Mouse (Mus musculus): Measurements from ENCODE around the gene F2rl3. TPM values are rescaled to one million over a fixed set of nuclear protein-coding genes. Genes with fewer than 3 reads are reported as not detected.

Gene F2rl3
- total and polyA plus RNA-seq, 3 experiments = 0.08 to 0.11 TPM; not detected in 1

DNA sequence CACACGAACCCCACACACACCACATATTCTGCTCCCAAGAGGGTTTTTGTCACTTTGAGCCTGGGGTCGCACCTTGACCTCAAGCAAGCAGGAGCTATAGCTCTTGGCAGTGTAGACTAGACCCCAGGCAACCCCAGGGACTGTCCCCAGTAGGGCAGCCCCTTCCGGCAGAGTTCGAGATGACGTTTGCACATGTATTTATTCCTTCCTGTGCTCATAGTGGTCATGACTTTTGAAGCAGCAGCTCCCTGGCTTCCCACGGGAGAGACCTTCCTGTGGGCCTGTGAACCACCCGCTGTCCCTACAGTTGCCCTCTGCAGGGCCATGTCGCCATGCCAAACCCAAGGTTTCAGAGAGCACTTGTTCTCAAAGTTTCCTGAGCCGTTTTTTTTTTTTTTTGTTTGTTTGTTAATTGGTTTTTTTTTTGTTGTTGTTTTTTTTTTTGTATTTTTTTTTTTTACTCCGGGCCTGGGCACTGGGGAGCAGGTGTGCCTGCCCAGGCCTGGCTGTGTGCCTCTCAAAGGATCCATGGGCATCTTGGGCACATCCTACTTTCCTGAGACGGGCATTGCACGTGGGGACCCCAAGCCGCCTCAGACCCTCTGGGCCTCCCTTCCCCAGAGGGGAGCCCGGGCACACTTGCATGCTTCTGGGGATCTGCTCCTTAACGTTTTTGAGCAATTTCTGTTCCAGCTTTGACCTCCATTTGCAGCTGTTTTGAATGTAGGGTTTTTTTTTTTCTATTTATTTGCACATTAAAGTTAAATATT, 4.1 kb upstream of the F2rl3 start:
- TF ChIP-seq GABPA (IDR thresholded peaks at IDR 0.05; ENCODE audit: low read depth, low read length) (no peak), HCFC1 (IDR thresholded peaks at IDR 0.05; ENCODE audit: low read depth, low read length) (no peak), SMC3 (IDR thresholded peaks at IDR 0.05; ENCODE audit: low read depth, low read length) (no peak), NRF1 (IDR thresholded peaks at IDR 0.05; ENCODE audit: insufficient read depth, low read depth, low read length, poor library complexity, severe bottlenecking) (no peak), MYB (IDR thresholded peaks at IDR 0.05; ENCODE audit: low read depth, low read length) (no peak), POLR2AphosphoS2 (IDR thresholded peaks at IDR 0.05; ENCODE audit: low read length) (no peak), TCF12 (IDR thresholded peaks at IDR 0.05; ENCODE audit: low read depth, low read length) (no peak), KAT2A (conservative IDR thresholded peaks at IDR 0.05; ENCODE audit: low read depth, low read length) (no peak), ETS1 (IDR thresholded peaks at IDR 0.05; ENCODE audit: low read depth, low read length) (no peak), SIN3A (IDR thresholded peaks at IDR 0.05; ENCODE audit: low read length) (no peak), USF2 (IDR thresholded peaks at IDR 0.05; ENCODE audit: borderline replicate concordance in 1 of 2, insufficient read depth in 1 of 2, low read depth in 1 of 2, low read length in 2 of 2) (no peak), ZKSCAN1 (IDR thresholded peaks at IDR 0.05; ENCODE audit: low read depth, low read length) (no peak), MAZ (IDR thresholded peaks at IDR 0.05; ENCODE audit: low read depth, low read length) (no peak), EP300 (IDR thresholded peaks at IDR 0.05; ENCODE audit: low read depth in 1 of 2, low read length in 2 of 2) (no peak), NELFE (IDR thresholded peaks at IDR 0.05; ENCODE audit: low read depth, low read length) (no peak), ZC3H11A (IDR thresholded peaks at IDR 0.05; ENCODE audit: low read depth, low read length) (no peak), CTCF (IDR thresholded peaks at IDR 0.05 in 2 of 3, conservative IDR thresholded peaks at IDR 0.05 in 1 of 3; ENCODE audit: control insufficient read depth in 1 of 3, insufficient read depth in 1 of 3, low read depth in 2 of 3, low read length in 3 of 3, poor library complexity in 1 of 3, severe bottlenecking in 1 of 3) (no peak)
- no peak for DNase-seq (ENCODE audit: low read depth, low spot score)
- no peaks in the 10 kb centered on the region for H3K9me3 ChIP-seq (replicated peaks; ENCODE audit: insufficient read depth, low read length)
- no peak overlapping the region for H3K4me3 ChIP-seq (ENCODE audit: control insufficient read depth in 1 of 2, insufficient read depth in 1 of 2, low read depth in 2 of 2, low read length in 2 of 2)
- no peak overlapping the region for H3K27ac ChIP-seq (ENCODE audit: control insufficient read depth, low read depth, low read length)
- no peak overlapping the region for H3K9ac ChIP-seq (ENCODE audit: control insufficient read depth, low read depth, low read length, poor library complexity, severe bottlenecking)
- no peaks in the 10 kb centered on the region for H3K36me3 ChIP-seq (ENCODE audit: control insufficient read depth in 1 of 2, insufficient read depth in 2 of 2, low read length in 2 of 2)
- no peaks in the 10 kb centered on the region for H3K27me3 ChIP-seq (ENCODE audit: control insufficient read depth in 1 of 2, insufficient read depth in 2 of 2, low read length in 2 of 2)
- H3K79me2 ChIP-seq (ENCODE audit: control insufficient read depth, insufficient read depth, low read length, poor library complexity) = no peaks in the 10 kb centered on the region
- no peaks in the 10 kb centered on the region for H3K4me1 ChIP-seq (ENCODE audit: control insufficient read depth in 1 of 2, insufficient read depth in 2 of 2, low read length in 2 of 2)

DNA sequence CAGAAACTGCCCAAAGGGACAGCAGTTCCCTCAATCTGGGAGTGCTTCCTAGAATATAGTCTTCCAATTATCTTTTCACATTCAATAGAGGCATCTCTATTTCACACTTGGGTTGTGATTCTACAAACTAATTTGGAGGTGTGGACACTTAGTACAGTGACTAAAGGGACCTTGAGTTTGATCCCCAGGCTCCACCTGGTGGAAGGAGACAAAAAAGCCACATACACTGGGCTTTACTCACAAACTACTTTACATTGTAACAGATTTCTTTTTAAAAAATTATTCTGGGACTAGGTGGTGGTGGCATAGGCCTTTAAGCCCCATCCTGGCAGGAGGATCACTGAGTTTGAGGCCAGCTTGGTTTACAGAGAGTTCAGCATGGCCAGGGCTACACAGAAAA, 3.4 kb upstream of the F2rl3 start:
- H3K4me3 ChIP-seq (ENCODE audit: control insufficient read depth in 1 of 2, insufficient read depth in 1 of 2, low read depth in 2 of 2, low read length in 2 of 2) = no peak overlapping the region
- H3K4me1 ChIP-seq (ENCODE audit: control insufficient read depth in 1 of 2, insufficient read depth in 2 of 2, low read length in 2 of 2) = no peaks in the 10 kb centered on the region
- TF ChIP-seq RAD21 (IDR thresholded peaks at IDR 0.05; ENCODE audit: low read depth, low read length) (peak; percentile 28), CTCF (IDR thresholded peaks at IDR 0.05 in 2 of 3, conservative IDR thresholded peaks at IDR 0.05 in 1 of 3; ENCODE audit: control insufficient read depth in 1 of 3, insufficient read depth in 1 of 3, low read depth in 2 of 3, low read length in 3 of 3, poor library complexity in 1 of 3, severe bottlenecking in 1 of 3) (peak in 2 of 3 experiments; percentile 6 to 36; a peak in 1 of 6 replicates), TAL1 (IDR thresholded peaks at IDR 0.05; ENCODE audit: low read length) (no peak), SMC3 (IDR thresholded peaks at IDR 0.05; ENCODE audit: low read depth, low read length) (peak; percentile 29; the same call in 1 of the 2 replicates)
- H3K27me3 ChIP-seq (ENCODE audit: control insufficient read depth in 1 of 2, insufficient read depth in 2 of 2, low read length in 2 of 2) = no peaks in the 10 kb centered on the region
- DNase-seq (ENCODE audit: low read depth, low spot score) = peak; percentile 16
- H3K9ac ChIP-seq (ENCODE audit: control insufficient read depth, low read depth, low read length, poor library complexity, severe bottlenecking) = no peak overlapping the region
- H3K9me3 ChIP-seq (replicated peaks; ENCODE audit: insufficient read depth, low read length) = no peaks in the 10 kb centered on the region
- H3K36me3 ChIP-seq (ENCODE audit: control insufficient read depth in 1 of 2, insufficient read depth in 2 of 2, low read length in 2 of 2) = no peaks in the 10 kb centered on the region
- H3K79me2 ChIP-seq (ENCODE audit: control insufficient read depth, insufficient read depth, low read length, poor library complexity) = no peaks in the 10 kb centered on the region
- H3K27ac ChIP-seq (ENCODE audit: control insufficient read depth, low read depth, low read length) = no peak overlapping the region

All from MEL (cell line).